Mouse (Mus musculus) myocyte (in vitro differentiated cells): ENCODE data around the gene Dlg4. TPM values are rescaled to one million over a fixed set of nuclear protein-coding genes. Genes with fewer than 3 reads are reported as not detected.

Experiments
- H3K27me3 ChIP-seq: one replicate; pipeline ENCODE4 v1.6.1; 2011; ENCODE audit not compliant: control insufficient read depth, insufficient read depth, insufficient read length
- H3K36me3 ChIP-seq: one replicate; pipeline ENCODE4 v1.6.1; 2011; ENCODE audit not compliant: control insufficient read depth, insufficient read depth
- H3K4me2 ChIP-seq: one replicate; pipeline ENCODE4 v1.6.1; 2011; ENCODE audit warnings: low read depth, control low read depth
- H3K4me3 ChIP-seq: one replicate; pipeline ENCODE4 v1.5.1; 2011; ENCODE audit warnings: mild to moderate bottlenecking, control low read depth, moderate library complexity
- H3K79me2 ChIP-seq: one replicate; pipeline ENCODE4 v1.6.1; 2011; ENCODE audit not compliant: control insufficient read depth, insufficient read depth
- H3ac ChIP-seq: one replicate; pipeline ENCODE4 v1.6.1; 2011; ENCODE audit not compliant: control insufficient read depth, insufficient read length
- CEBPB ChIP-seq: IDR thresholded peaks from 2 replicates; pipeline ENCODE4 v1.6.1; 2011; ENCODE audit warnings: mild to moderate bottlenecking, moderate library complexity; ENCODE audit not compliant: poor library complexity, insufficient read depth, severe bottlenecking
- E2F4 ChIP-seq: IDR thresholded peaks from one replicate; pipeline ENCODE4 v1.6.1; 2011; ENCODE audit warnings: mild to moderate bottlenecking, control low read depth, moderate library complexity; ENCODE audit not compliant: insufficient read depth
- MAX ChIP-seq: IDR thresholded peaks from one replicate; pipeline ENCODE4 v1.6.1; 2011; ENCODE audit warnings: low read depth, mild to moderate bottlenecking, control low read depth
- MYOD1 ChIP-seq, 3 experiments: IDR thresholded peaks; one replicate each; pipeline ENCODE4 v1.6.1; 2011; ENCODE audit warnings: control low read depth in 2 of 3, low read depth in 2 of 3, mild to moderate bottlenecking in 2 of 3, moderate library complexity in 1 of 3; ENCODE audit not compliant: insufficient read length in 2 of 3, control insufficient read depth in 1 of 3
- MYOG ChIP-seq, 3 experiments: IDR thresholded peaks; one replicate each; pipeline ENCODE4 v1.6.1; 2011; ENCODE audit warnings: control low read depth in 2 of 3, low read depth in 2 of 3, mild to moderate bottlenecking in 2 of 3; ENCODE audit not compliant: insufficient read length in 2 of 3, control insufficient read depth in 1 of 3, insufficient read depth in 1 of 3
- POLR2A ChIP-seq: IDR thresholded peaks from one replicate; pipeline ENCODE4 v1.6.1; 2011; ENCODE audit warnings: low read depth, mild to moderate bottlenecking, control low read depth, moderate library complexity; ENCODE audit not compliant: insufficient read length
- POLR2AphosphoS2 ChIP-seq: IDR thresholded peaks from one replicate; pipeline ENCODE4 v1.6.1; 2011; ENCODE audit warnings: low read depth, control low read depth; ENCODE audit not compliant: insufficient read length
- REST ChIP-seq: IDR thresholded peaks from one replicate; pipeline ENCODE4 v1.6.1; 2011; ENCODE audit warnings: mild to moderate bottlenecking, control low read depth, moderate library complexity; ENCODE audit not compliant: insufficient read depth, insufficient read length
- SRF ChIP-seq: IDR thresholded peaks from one replicate; pipeline ENCODE4 v1.6.1; 2011; ENCODE audit warnings: low read depth; ENCODE audit not compliant: control insufficient read depth, insufficient read length
- TCF12 ChIP-seq: IDR thresholded peaks from one replicate; pipeline ENCODE4 v1.6.1; 2011; ENCODE audit warnings: mild to moderate bottlenecking, control low read depth; ENCODE audit not compliant: poor library complexity, insufficient read depth, severe bottlenecking
- TCF3 ChIP-seq: IDR thresholded peaks from one replicate; pipeline ENCODE4 v1.6.1; 2011; ENCODE audit warnings: low read depth, control low read depth; ENCODE audit not compliant: insufficient read length
- USF1 ChIP-seq: IDR thresholded peaks from one replicate; pipeline ENCODE4 v1.6.1; 2011; ENCODE audit warnings: low read depth, mild to moderate bottlenecking, control low read depth, moderate library complexity
- polyA plus RNA-seq: library from polyadenylated mRNA; unstranded; fragments of >200 nt; fragmentation: generic; extraction: Trizol; gene quantifications from one replicate; pipeline ENCODE4 v1.2.1, GENCODE M21; 2012; ENCODE audit warnings: missing spikeins

Dlg4 gene
- polyA plus RNA-seq, 1 experiment, result 26.8 TPM

DNA sequence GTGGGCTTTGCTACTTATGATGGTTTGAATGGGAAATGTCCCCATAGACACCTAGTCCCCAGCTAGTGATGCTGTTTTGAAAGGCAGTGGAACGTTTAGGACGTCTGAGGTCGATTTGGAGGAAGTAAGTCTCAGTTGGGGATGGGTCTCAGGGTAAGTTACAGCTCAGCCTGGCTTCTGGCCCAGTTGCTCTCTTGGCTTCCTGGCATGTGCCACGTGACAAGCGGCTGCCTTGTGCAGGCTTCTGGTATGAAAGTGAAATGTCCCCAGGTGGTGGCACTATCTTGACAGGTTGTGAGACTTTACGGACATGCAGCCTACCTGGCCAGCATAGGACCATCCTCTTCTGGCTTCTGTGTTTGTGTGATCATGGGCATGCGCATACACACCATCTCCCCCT is 63.2 kb downstream of the Dlg4 start:
- TF ChIP-seq MAX, result no peak
- no peak for TF ChIP-seq MYOG (IDR thresholded peaks at IDR 0.05; ENCODE audit: control insufficient read depth in 1 of 3, insufficient read depth in 1 of 3, insufficient read length in 2 of 3, low read depth in 2 of 3)
- TF ChIP-seq REST, result no peak
- TF ChIP-seq CEBPB, result no peak
- TF ChIP-seq TCF3, result no peak
- TF ChIP-seq TCF12, result no peak
- TF ChIP-seq MYOD1 (IDR thresholded peaks at IDR 0.05; ENCODE audit: control insufficient read depth in 1 of 3, insufficient read length in 2 of 3, low read depth in 2 of 3), result no peak
- no peak for TF ChIP-seq POLR2AphosphoS2
- TF ChIP-seq SRF, result no peak
- TF ChIP-seq POLR2A, result no peak
- no peak overlapping the region for H3ac ChIP-seq
- H3K79me2 ChIP-seq, result no peaks in the 10 kb centered on the region
- H3K4me3 ChIP-seq, result no peak overlapping the region
- no peaks in the 10 kb centered on the region for H3K36me3 ChIP-seq
- H3K27me3 ChIP-seq, result no peaks in the 10 kb centered on the region
- H3K4me2 ChIP-seq, result no peak overlapping the region

DNA sequence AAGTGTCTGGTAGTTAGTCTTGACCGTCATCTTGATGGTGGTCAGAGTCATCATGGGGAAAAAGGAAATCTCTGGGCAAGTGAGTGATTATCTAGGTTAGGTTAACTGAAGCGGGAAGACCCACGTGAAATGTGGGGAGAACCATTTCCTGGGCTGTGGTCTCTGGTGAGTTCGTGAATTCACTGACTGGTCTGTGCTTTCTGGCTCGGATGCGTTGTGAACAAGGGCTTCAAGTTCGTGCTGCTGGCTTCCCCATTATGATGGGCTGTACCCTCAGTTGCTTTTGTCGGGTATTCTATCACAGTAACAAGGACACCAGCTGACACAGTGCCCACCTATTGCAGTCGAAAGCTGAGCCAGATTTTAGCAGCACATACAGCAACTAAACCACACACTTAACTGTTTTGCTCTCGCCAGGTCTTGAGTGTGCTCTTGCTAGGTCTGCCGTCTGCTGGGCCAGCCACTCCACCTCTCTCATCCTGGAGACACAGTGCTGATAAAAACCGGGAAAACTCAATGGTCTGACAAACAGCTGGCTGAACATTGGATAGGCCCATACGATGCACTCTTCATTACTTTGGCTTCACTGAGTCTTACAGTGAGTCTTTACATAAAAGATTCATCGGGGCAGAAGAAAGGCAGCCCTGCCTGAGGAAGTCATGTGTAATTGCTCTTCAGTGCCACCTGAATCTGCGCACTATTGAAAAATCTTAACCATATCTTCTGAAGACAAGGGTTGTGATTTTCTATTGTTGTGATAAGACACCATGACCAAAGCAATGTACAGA is 64.3 kb downstream of the Dlg4 start:
- no peaks in the 10 kb centered on the region for H3K79me2 ChIP-seq
- H3K4me2 ChIP-seq, result no peak overlapping the region
- TF ChIP-seq TCF3 (no peak), TCF12 (no peak), POLR2A (no peak), POLR2AphosphoS2 (no peak), MAX (no peak), MYOG (IDR thresholded peaks at IDR 0.05; ENCODE audit: control insufficient read depth in 1 of 3, insufficient read depth in 1 of 3, insufficient read length in 2 of 3, low read depth in 2 of 3) (no peak), E2F4 (no peak)
- H3K36me3 ChIP-seq, result no peaks in the 10 kb centered on the region
- no peak overlapping the region for H3ac ChIP-seq
- no peak overlapping the region for H3K4me3 ChIP-seq
- H3K27me3 ChIP-seq, result no peaks in the 10 kb centered on the region

DNA sequence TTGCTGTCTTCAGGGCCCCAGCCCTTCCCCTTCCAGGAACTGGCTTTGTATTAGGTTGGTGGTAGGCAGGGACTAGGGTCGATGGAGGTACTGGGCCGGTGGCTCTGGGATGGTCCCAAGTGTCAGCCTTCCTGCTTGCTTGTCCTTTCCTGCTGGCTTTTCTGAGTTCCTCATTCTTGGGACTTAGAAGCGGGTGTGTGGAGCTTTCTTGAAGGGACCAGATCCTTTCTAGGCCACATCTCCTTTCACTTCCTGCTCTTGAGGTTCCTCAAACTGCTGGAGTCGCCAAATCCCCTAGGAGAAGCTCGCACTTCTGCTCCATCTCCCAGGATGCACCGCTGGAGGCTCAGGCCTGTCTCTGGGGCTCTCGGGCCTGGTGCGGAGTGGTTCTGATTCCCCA is 67.8 kb downstream of the Dlg4 start:
- TF ChIP-seq USF1 (no peak), MAX (no peak), REST (no peak), TCF12 (no peak), MYOG (IDR thresholded peaks at IDR 0.05; ENCODE audit: control insufficient read depth in 1 of 3, insufficient read depth in 1 of 3, insufficient read length in 2 of 3, low read depth in 2 of 3) (no peak), MYOD1 (IDR thresholded peaks at IDR 0.05; ENCODE audit: control insufficient read depth in 1 of 3, insufficient read length in 2 of 3, low read depth in 2 of 3) (no peak), E2F4 (no peak), CEBPB (no peak), POLR2AphosphoS2 (no peak)
- no peaks in the 10 kb centered on the region for H3K27me3 ChIP-seq
- no peaks in the 10 kb centered on the region for H3K79me2 ChIP-seq
- no peak overlapping the region for H3K4me3 ChIP-seq
- no peak overlapping the region for H3ac ChIP-seq
- H3K4me2 ChIP-seq, result no peak overlapping the region
- no peaks in the 10 kb centered on the region for H3K36me3 ChIP-seq

- H3K36me3 ChIP-seq, result no peaks in the 10 kb centered on the region
- no peak within 1 kb of the TSS for H3ac ChIP-seq
- no peak for TF ChIP-seq REST
- no peak for TF ChIP-seq E2F4
- no peak for TF ChIP-seq MYOG (IDR thresholded peaks at IDR 0.05; ENCODE audit: control insufficient read depth in 1 of 3, insufficient read depth in 1 of 3, insufficient read length in 2 of 3, low read depth in 2 of 3)
- no peak for TF ChIP-seq POLR2AphosphoS2
- TF ChIP-seq TCF12, result no peak
- no peak for TF ChIP-seq POLR2A
- TF ChIP-seq CEBPB, result no peak
- no peak for TF ChIP-seq SRF
- no peak for TF ChIP-seq MYOD1 (IDR thresholded peaks at IDR 0.05; ENCODE audit: control insufficient read depth in 1 of 3, insufficient read length in 2 of 3, low read depth in 2 of 3)
- TF ChIP-seq USF1, result no peak
- no peak for TF ChIP-seq MAX
- no peak for TF ChIP-seq TCF3
Measured at GRCm38 (mm10) chr11:70091986-70092783, 75.4 kb downstream of the Dlg4 start, which contains the start of gene Asgr2. TSS of gene Asgr2 (plus strand) at chr11:70092644.

More at GRCm38 (mm10) chr11:70091986-70092783, 75.4 kb downstream of the Dlg4 start, which contains the start of gene Asgr2:
- Histone ChIP-seq H3K4me2 (no peak within 1 kb of the TSS), H3K4me3 (no peak within 1 kb of the TSS), H3K79me2 (no peaks in the 10 kb centered on the region), H3K27me3 (no peaks in the 10 kb centered on the region)

Other genes starting within 250 kb of the Dlg4 start
- 95.3 TPM for gene Chrnb1, start 221.0 kb upstream of the Dlg4 start, polyA plus RNA-seq
- 17.5 TPM for gene Fgf11, start 215.1 kb upstream of the Dlg4 start, polyA plus RNA-seq
- 0.61 TPM for gene Tmem102, start 211.3 kb upstream of the Dlg4 start, polyA plus RNA-seq
- 0.02 TPM for gene Gm39566, start 201.6 kb upstream of the Dlg4 start, polyA plus RNA-seq
- gene Spem2, start 198.5 kb upstream of the Dlg4 start, polyA plus RNA-seq, result not detected
- gene Spem1, start 194.8 kb upstream of the Dlg4 start, polyA plus RNA-seq, result 0.05 TPM
- 12.8 TPM for gene Nlgn2, start 179.2 kb upstream of the Dlg4 start, polyA plus RNA-seq
- 259 TPM for gene Tmem256, start 178.4 kb upstream of the Dlg4 start, polyA plus RNA-seq
- 91.9 TPM for gene Plscr3, start 170.6 kb upstream of the Dlg4 start, polyA plus RNA-seq
- gene Tnk1, start 158.2 kb upstream of the Dlg4 start, polyA plus RNA-seq, result not detected
- gene Tmem95, start 138.9 kb upstream of the Dlg4 start, polyA plus RNA-seq, result not detected
- gene Kctd11, start 135.5 kb upstream of the Dlg4 start, polyA plus RNA-seq, result 24.5 TPM
- gene Acap1, start 121.4 kb upstream of the Dlg4 start, polyA plus RNA-seq, result 1.4 TPM
- 3.0 TPM for gene 2810408A11Rik, start 116.0 kb upstream of the Dlg4 start, polyA plus RNA-seq
- gene Neurl4, start 115.9 kb upstream of the Dlg4 start, polyA plus RNA-seq, result 42.2 TPM
- gene Gps2, start 103.1 kb upstream of the Dlg4 start, polyA plus RNA-seq, result 38.0 TPM
- 1,243 TPM for gene Eif5a, start 95.0 kb upstream of the Dlg4 start, polyA plus RNA-seq
- gene Ybx2, start 81.1 kb upstream of the Dlg4 start, polyA plus RNA-seq, result 0.12 TPM
- 14.1 TPM for gene Slc2a4, start 68.8 kb upstream of the Dlg4 start, polyA plus RNA-seq
- not detected for gene Cldn7, start 52.2 kb upstream of the Dlg4 start, polyA plus RNA-seq
- gene Ctdnep1, start 35.8 kb upstream of the Dlg4 start, polyA plus RNA-seq, result 146 TPM
- 91.5 TPM for gene Elp5, start 34.4 kb upstream of the Dlg4 start, polyA plus RNA-seq
- 530 TPM for gene Gabarap, start 25.8 kb upstream of the Dlg4 start, polyA plus RNA-seq
- gene Phf23, start 21.2 kb upstream of the Dlg4 start, polyA plus RNA-seq, result 58.6 TPM
- gene Dvl2, start 16.3 kb upstream of the Dlg4 start, polyA plus RNA-seq, result 24.3 TPM
- 130 TPM for gene Acadvl, start 1.5 kb upstream of the Dlg4 start, polyA plus RNA-seq
- 0.06 TPM for gene Asgr1, start 37.1 kb downstream of the Dlg4 start, polyA plus RNA-seq
- gene Asgr2, start 75.7 kb downstream of the Dlg4 start, polyA plus RNA-seq, result 0.85 TPM
- gene Mgl2, start 113.4 kb downstream of the Dlg4 start, polyA plus RNA-seq, result 1.2 TPM
- gene Clec10a, start 139.3 kb downstream of the Dlg4 start, polyA plus RNA-seq, result 0.13 TPM
- gene Slc16a11, start 195.8 kb downstream of the Dlg4 start, polyA plus RNA-seq, result 17.4 TPM
- 4.8 TPM for gene Slc16a13, start 204.1 kb downstream of the Dlg4 start, polyA plus RNA-seq
- 2.8 TPM for gene Bcl6b, start 212.9 kb downstream of the Dlg4 start, polyA plus RNA-seq
- gene 0610010K14Rik, start 221.0 kb downstream of the Dlg4 start, polyA plus RNA-seq, result 75.5 TPM
- 9.2 TPM for gene Gm21988, start 222.9 kb downstream of the Dlg4 start, polyA plus RNA-seq
- gene Rnasek, start 222.9 kb downstream of the Dlg4 start, polyA plus RNA-seq, result 339 TPM
- 0.25 TPM for gene Alox12, start 238.4 kb downstream of the Dlg4 start, polyA plus RNA-seq